Mouse (Mus musculus) bone marrow, adult 2 months (tissue): Measurements from ENCODE around the gene Dcaf10. TPM values are rescaled to one million over a fixed set of nuclear protein-coding genes. Genes with fewer than 3 reads are reported as not detected.
"Not testable (repeated sequence)": the region's sequence is repeated elsewhere in the genome, so short reads cannot be mapped to it uniquely, and the experiment has no call there.

Experiments
- H3K27ac ChIP-seq: fragments of 200-500 bp; 2 replicates; pipeline ENCODE4 v1.5.1; 2012; ENCODE audit warnings: low read depth, mild to moderate bottlenecking, control low read depth, inconsistent platforms, low read length; ENCODE audit not compliant: control insufficient read depth, poor library complexity, insufficient read depth
- H3K4me1 ChIP-seq: fragments of 200-500 bp; 2 replicates; pipeline ENCODE4 v1.6.1; 2011; ENCODE audit warnings: low read length; ENCODE audit not compliant: control insufficient read depth, insufficient read depth
- H3K4me3 ChIP-seq: fragments of 200-500 bp; replicated peaks from 2 replicates; pipeline ENCODE3; 2011; ENCODE audit warnings: mild to moderate bottlenecking, low read depth, low read length, control low read depth; ENCODE audit not compliant: control insufficient read depth
- CTCF ChIP-seq: fragments of 200-500 bp; IDR thresholded peaks from 2 replicates; pipeline ENCODE4 v1.5.1; 2011; ENCODE audit warnings: low read length, control low read depth; ENCODE audit not compliant: control insufficient read depth, insufficient read depth
- POLR2A ChIP-seq: fragments of 200-500 bp; IDR thresholded peaks from 2 replicates; pipeline ENCODE4 v1.6.1; 2011; ENCODE audit warnings: low read depth, mild to moderate bottlenecking, control low read depth, low read length, borderline replicate concordance; ENCODE audit not compliant: control insufficient read depth
- WGBS: fragments of 180-500 bp; shearing (Covaris S2); methylation state at CpG from one replicate; pipeline ENCODE4 v1.1.7; 2018; 5-methylcytosine and 5-hydroxymethylcytosine counted together
- polyA plus RNA-seq: library from polyadenylated mRNA; stranded (reverse); fragments of >200 nt; gene quantifications from 2 replicates; pipeline ENCODE4 v1.2.4, GENCODE M21; 2011; ENCODE audit warnings: low replicate concordance; ENCODE audit not compliant: missing spikeins, insufficient read depth, insufficient read length

Gene Dcaf10
- polyA plus RNA-seq, 1 experiment = 12.4 TPM

GRCm38 (mm10) chr4:45332466-45332865 is 9.4 kb upstream of the Dcaf10 start:
- no peaks in the 10 kb centered on the region; the same call in 1 of the 2 replicates for H3K4me1 ChIP-seq
- H3K27ac ChIP-seq = no peak overlapping the region
- no peak overlapping the region for H3K4me3 ChIP-seq
- 39% methylated on average over 3 of the region's 3 CpGs for WGBS
- TF ChIP-seq CTCF (no peak), POLR2A (no peak)

GRCm38 (mm10) chr4:45341226-45341625 is 675 bp upstream of the Dcaf10 start:
- Histone ChIP-seq H3K27ac (no peak overlapping the region), H3K4me3 (no peak overlapping the region), H3K4me1 (peaks cover 1% of the 10 kb centered on the region)
- WGBS = 79% methylated on average over 9 of the region's 9 CpGs
- TF ChIP-seq CTCF = no peak
- TF ChIP-seq POLR2A = no peak

- TF ChIP-seq CTCF (no peak), POLR2A (0 out of 2 replicates have a peak, but pooled peaks have one; percentile 8)
- H3K4me3 ChIP-seq = peak within 1 kb of the TSS; percentile 97
- H3K4me1 ChIP-seq = peaks cover 1% of the 10 kb centered on the region
- WGBS = under 1% methylated on average over 76 of the region's 76 CpGs
- H3K27ac ChIP-seq = peak within 1 kb of the TSS; percentile 96
Observed at GRCm38 (mm10) chr4:45342286-45343155, 620 bp downstream of the Dcaf10 start, which contains the start of gene Exosc3. Gene Exosc3 (minus strand): TSS chr4:45342732.

GRCm38 (mm10) chr4:45356653-45357052 is 14.8 kb downstream of the Dcaf10 start:
- no peak overlapping the region for H3K27ac ChIP-seq
- 74% methylated on average over 3 of the region's 3 CpGs for WGBS
- H3K4me1 ChIP-seq = no peaks in the 10 kb centered on the region
- TF ChIP-seq POLR2A = no peak
- TF ChIP-seq CTCF = no peak
- H3K4me3 ChIP-seq = no peak overlapping the region

- no peak overlapping the region for H3K4me3 ChIP-seq
- 89% methylated on average over 3 of the region's 3 CpGs for WGBS
Observed at GRCm38 (mm10) chr4:45371261-45371660, 29.4 kb downstream of the Dcaf10 start.

GRCm38 (mm10) chr4:45374879-45375278 is 33.0 kb downstream of the Dcaf10 start:
- 94% methylated on average over 5 of the region's 5 CpGs for WGBS
- no peak overlapping the region for H3K4me3 ChIP-seq
- no peak overlapping the region for H3K27ac ChIP-seq
- H3K4me1 ChIP-seq = no peaks in the 10 kb centered on the region
- no peak for TF ChIP-seq CTCF
- no peak for TF ChIP-seq POLR2A

More at GRCm38 (mm10) chr4:45371261-45371660, 29.4 kb downstream of the Dcaf10 start:
- Histone ChIP-seq H3K4me1 (no peaks in the 10 kb centered on the region), H3K27ac (no peak overlapping the region)
- no peak for TF ChIP-seq POLR2A

- no peak for TF ChIP-seq CTCF
- TF ChIP-seq POLR2A = no peak
- WGBS = 84% methylated on average over 4 of the region's 4 CpGs
- Histone ChIP-seq H3K4me3 (no peak overlapping the region), H3K4me1 (no peaks in the 10 kb centered on the region), H3K27ac (no peak overlapping the region)
Observed at GRCm38 (mm10) chr4:45376573-45376972, 34.7 kb downstream of the Dcaf10 start.

GRCm38 (mm10) chr4:45380903-45381580 is 39.1 kb downstream of the Dcaf10 start:
- not testable (repeated sequence) for H3K4me3 ChIP-seq, H3K4me1 ChIP-seq, H3K27ac ChIP-seq
- WGBS = 86% methylated on average over 10 of the region's 10 CpGs

GRCm38 (mm10) chr4:45382133-45382532 is 40.2 kb downstream of the Dcaf10 start:
- H3K4me3 ChIP-seq, H3K4me1 ChIP-seq, H3K27ac ChIP-seq: not testable (repeated sequence)
- 82% methylated on average over 2 of the region's 2 CpGs for WGBS

GRCm38 (mm10) chr4:45387296-45387695 is 45.4 kb downstream of the Dcaf10 start:
- WGBS = 88% methylated on average over 5 of the region's 5 CpGs
- not testable (repeated sequence) for H3K4me3 ChIP-seq, H3K27ac ChIP-seq, H3K4me1 ChIP-seq
